Mouse (Mus musculus) CH12.LX (cell line): ENCODE measurements around the gene Slc20a1. TPM values are rescaled to one million over a fixed set of nuclear protein-coding genes. Genes with fewer than 3 reads are reported as not detected.

Source experiments
- DNase-seq: peaks from one replicate; pipeline ENCODE4 v3.0.0-alpha.2; 2013; ENCODE audit errors: extremely low read depth
- H3K27ac ChIP-seq: 2 replicates; pipeline ENCODE4 v1.5.1; 2012; ENCODE audit warnings: low read depth, mild to moderate bottlenecking, control low read depth, moderate library complexity; ENCODE audit not compliant: insufficient read depth
- H3K27me3 ChIP-seq: replicated peaks from 2 replicates; pipeline ENCODE3; 2012; ENCODE audit warnings: inconsistent platforms
- H3K36me3 ChIP-seq, 2 experiments: replicated peaks in 1 of 2; 2 replicates each; pipeline versions ENCODE3 to v1.6.1; 2012; ENCODE audit warnings: inconsistent platforms in 1 of 2, low read length in 1 of 2, mild to moderate bottlenecking in 1 of 2, mixed read lengths in 1 of 2, moderate library complexity in 1 of 2; ENCODE audit not compliant: control insufficient read depth in 1 of 2, insufficient read depth in 1 of 2
- H3K4me1 ChIP-seq, 2 experiments: 2 replicates each; pipeline ENCODE4 v1.6.1; 2012; ENCODE audit warnings: inconsistent platforms in 1 of 2, moderate library complexity in 1 of 2; ENCODE audit not compliant: insufficient read depth in 2 of 2, control insufficient read depth in 1 of 2
- H3K4me2 ChIP-seq: 2 replicates; pipeline ENCODE4 v1.6.1; 2012; ENCODE audit warnings: low read depth, mild to moderate bottlenecking, control low read depth; ENCODE audit not compliant: poor library complexity, insufficient read depth, severe bottlenecking
- H3K4me3 ChIP-seq, 3 experiments: fragments of 150-350 bp in 1 of 3; sonication (generic) in 1 of 3; replicated peaks in 1 of 3; 2 replicates each; pipeline versions ENCODE3 to v1.5.1; 2011 to 2012; ENCODE audit warnings: low read depth in 2 of 3, low read length in 2 of 3, mild to moderate bottlenecking in 2 of 3, moderate library complexity in 2 of 3, control low read depth in 1 of 3, improper control_type of control experiment in 1 of 3, inconsistent platforms in 1 of 3, mixed read lengths in 1 of 3; ENCODE audit not compliant: poor library complexity in 1 of 3
- H3K79me2 ChIP-seq: replicated peaks from 2 replicates; pipeline ENCODE4 v1.6.1; 2012; ENCODE audit warnings: mild to moderate bottlenecking, moderate library complexity; ENCODE audit not compliant: control insufficient read depth, poor library complexity, insufficient read depth, severe bottlenecking; ENCODE audit errors: extremely low read depth
- H3K9ac ChIP-seq: 2 replicates; pipeline ENCODE4 v1.6.1; 2012; ENCODE audit warnings: low read depth, mild to moderate bottlenecking, control low read depth, moderate library complexity; ENCODE audit not compliant: insufficient read depth
- H3K9me3 ChIP-seq: replicated peaks from 2 replicates; pipeline ENCODE3; 2012; ENCODE audit warnings: low read length, inconsistent platforms, mixed read lengths
- CHD1 ChIP-seq: IDR thresholded peaks from 2 replicates; pipeline ENCODE4 v1.6.1; 2012; ENCODE audit warnings: low read depth, low read length, improper control_type of control experiment, inconsistent platforms
- E2F4 ChIP-seq: IDR thresholded peaks from 2 replicates; pipeline ENCODE4 v1.6.1; 2011; ENCODE audit warnings: low read depth, low read length, improper control_type of control experiment; ENCODE audit not compliant: insufficient replicate concordance
- ELF1 ChIP-seq: IDR thresholded peaks from 2 replicates; pipeline ENCODE4 v1.6.1; 2014; ENCODE audit warnings: low read depth, mild to moderate bottlenecking, inconsistent platforms, low read length, improper control_type of control experiment
- ETS1 ChIP-seq: conservative IDR thresholded peaks from 2 replicates; pipeline ENCODE4 v1.6.1; 2012; ENCODE audit warnings: low read depth, mild to moderate bottlenecking, inconsistent platforms, low read length, improper control_type of control experiment, moderate library complexity
- GABPA ChIP-seq: IDR thresholded peaks from 2 replicates; pipeline ENCODE4 v1.6.1; 2012; ENCODE audit warnings: low read depth, low read length, improper control_type of control experiment, inconsistent platforms; ENCODE audit not compliant: insufficient replicate concordance
- JUN ChIP-seq: IDR thresholded peaks from 2 replicates; pipeline ENCODE4 v1.6.1; 2011; ENCODE audit warnings: low read depth, mild to moderate bottlenecking, low read length, improper control_type of control experiment, moderate library complexity; ENCODE audit not compliant: insufficient read depth
- JUND ChIP-seq: conservative IDR thresholded peaks from 2 replicates; pipeline ENCODE4 v1.6.1; 2011; ENCODE audit warnings: low read depth, low read length, improper control_type of control experiment
- KAT2A ChIP-seq: IDR thresholded peaks from 2 replicates; pipeline ENCODE4 v1.6.1; 2012; ENCODE audit warnings: low read length, improper control_type of control experiment, inconsistent platforms; ENCODE audit not compliant: insufficient replicate concordance
- MAFK ChIP-seq: IDR thresholded peaks from 2 replicates; pipeline ENCODE4 v1.6.1; 2011; ENCODE audit warnings: low read length, improper control_type of control experiment; ENCODE audit not compliant: insufficient replicate concordance
- MAX ChIP-seq: IDR thresholded peaks from 2 replicates; pipeline ENCODE4 v1.6.1; 2011; ENCODE audit warnings: low read length, improper control_type of control experiment
- MXI1 ChIP-seq: IDR thresholded peaks from 2 replicates; pipeline ENCODE4 v1.6.1; 2011; ENCODE audit warnings: mild to moderate bottlenecking, low read depth, low read length, improper control_type of control experiment
- MYC ChIP-seq: IDR thresholded peaks from 2 replicates; pipeline ENCODE4 v1.6.1; 2011; ENCODE audit warnings: low read depth, mild to moderate bottlenecking, improper control_type of control experiment, low read length
- NRF1 ChIP-seq: IDR thresholded peaks from 2 replicates; pipeline ENCODE4 v1.6.1; 2014; ENCODE audit warnings: low read depth, mild to moderate bottlenecking, inconsistent platforms, low read length, improper control_type of control experiment, moderate library complexity
- POLR2A ChIP-seq: IDR thresholded peaks from 2 replicates; pipeline ENCODE4 v1.6.1; 2011; ENCODE audit warnings: low read depth, mild to moderate bottlenecking, improper control_type of control experiment, low read length
- POLR2AphosphoS2 ChIP-seq: IDR thresholded peaks from 2 replicates; pipeline ENCODE4 v1.6.1; 2011; ENCODE audit warnings: low read depth, low read length, improper control_type of control experiment
- RAD21 ChIP-seq: IDR thresholded peaks from 2 replicates; pipeline ENCODE4 v1.6.1; 2011; ENCODE audit warnings: low read depth, mild to moderate bottlenecking, low read length, improper control_type of control experiment, moderate library complexity
- SIN3A ChIP-seq: IDR thresholded peaks from 2 replicates; pipeline ENCODE4 v1.6.1; 2012; ENCODE audit warnings: low read length, improper control_type of control experiment, inconsistent platforms
- SMC3 ChIP-seq: IDR thresholded peaks from 2 replicates; pipeline ENCODE4 v1.6.1; 2011; ENCODE audit warnings: low read depth, low read length, improper control_type of control experiment
- TBP ChIP-seq: conservative IDR thresholded peaks from 2 replicates; pipeline ENCODE4 v1.6.1; 2011; ENCODE audit warnings: low read depth, low read length, improper control_type of control experiment
- TCF12 ChIP-seq: IDR thresholded peaks from 2 replicates; pipeline ENCODE4 v1.6.1; 2014; ENCODE audit warnings: low read depth, mild to moderate bottlenecking, inconsistent platforms, low read length, improper control_type of control experiment
- UBTF ChIP-seq: IDR thresholded peaks from 2 replicates; pipeline ENCODE4 v1.6.1; 2012; ENCODE audit warnings: low read depth, mild to moderate bottlenecking, inconsistent platforms, low read length, improper control_type of control experiment, moderate library complexity
- USF1 ChIP-seq: IDR thresholded peaks from 2 replicates; pipeline ENCODE4 v1.6.1; 2014; ENCODE audit warnings: low read depth, mild to moderate bottlenecking, inconsistent platforms, low read length, improper control_type of control experiment
- USF2 ChIP-seq: conservative IDR thresholded peaks from 2 replicates; pipeline ENCODE4 v1.6.1; 2011; ENCODE audit warnings: low read depth, low read length, improper control_type of control experiment
- ZKSCAN1 ChIP-seq: IDR thresholded peaks from 2 replicates; pipeline ENCODE4 v1.6.1; 2012; ENCODE audit warnings: low read depth, inconsistent platforms, low read length, improper control_type of control experiment, borderline replicate concordance
- ZMIZ1 ChIP-seq: IDR thresholded peaks from 2 replicates; pipeline ENCODE4 v1.6.1; 2012; ENCODE audit warnings: low read depth, mild to moderate bottlenecking, inconsistent platforms, low read length, improper control_type of control experiment
- ZNF384 ChIP-seq: IDR thresholded peaks from 2 replicates; pipeline ENCODE4 v1.6.1; 2012; ENCODE audit warnings: low read depth, low read length, improper control_type of control experiment, inconsistent platforms
- dilution Hi-C: fragments of 300-500 bp; cut with MboI; formaldehyde crosslinking; loops from 2 replicates; pipeline ENCODE4 v1.14.3; 2020; ENCODE audit warnings: low sequenced_read_pairs; ENCODE audit not compliant: extremely low pct_unique_long_range_greater_than_20kb, extremely low pct_ligation_motif_present
- in situ Hi-C: fragments of 300-500 bp; cut with MboI; formaldehyde crosslinking; loops from 3 replicates; pipeline ENCODE4 v1.14.3; 2019; ENCODE audit warnings: low sequenced_read_pairs, low pct_ligation_motif_present, low pct_unique_long_range_greater_than_20kb, mixed read lengths
- polyA plus RNA-seq: library from polyadenylated mRNA; unstranded; fragments of >175 nt; gene quantifications from 2 replicates; pipeline ENCODE4 v1.2.1, GENCODE M21; 2012; ENCODE audit warnings: low read depth; ENCODE audit not compliant: insufficient read length
- total RNA-seq, 2 experiments: library from RNA; depleted of rRNA; stranded (reverse); fragments of 300-350 nt in 1 of 2; fragments of >200 nt in 1 of 2; gene quantifications; 2 replicates each; pipeline ENCODE4 v1.2.3; 2012 to 2014

Gene Slc20a1
- total and polyA plus RNA-seq, 3 experiments: 43.1 to 78.2 (median 72.1) TPM

DNA sequence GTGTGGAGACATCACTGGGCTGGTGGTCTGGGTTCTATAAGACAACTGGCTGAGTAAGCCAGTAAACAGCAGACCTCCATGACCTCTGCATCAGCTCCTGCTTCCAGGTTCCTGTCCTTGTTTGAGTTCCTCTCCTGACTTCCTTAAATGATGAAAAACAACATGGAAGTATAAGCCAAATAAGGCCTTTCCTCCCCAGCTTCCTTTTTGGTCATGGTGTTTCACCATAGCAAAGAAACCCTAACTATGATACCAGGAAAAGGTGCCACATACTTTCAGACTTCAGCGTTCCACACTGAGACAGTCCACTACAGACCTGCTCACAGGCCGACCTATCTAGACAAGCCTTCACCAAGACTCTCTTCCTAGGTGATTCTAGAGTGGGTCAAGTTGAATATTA, 2.2 kb upstream of the Slc20a1 start:
- peaks cover 0 to 15% of the 10 kb centered on the region in 2 experiments for H3K36me3 ChIP-seq
- in situ Hi-C loops: no loop called here
- no peak overlapping the region for H3K27ac ChIP-seq
- no peak overlapping the region for H3K4me3 ChIP-seq
- no peak for DNase-seq
- H3K4me2 ChIP-seq: no peak overlapping the region
- H3K9me3 ChIP-seq: no peaks in the 10 kb centered on the region
- dilution Hi-C loops: no loop called here
- no peak overlapping the region for H3K9ac ChIP-seq
- H3K27me3 ChIP-seq: no peaks in the 10 kb centered on the region
- TF ChIP-seq MAX (no peak), USF2 (no peak), TBP (no peak), ELF1 (no peak), SIN3A (no peak), MYC (no peak), ZMIZ1 (no peak), POLR2AphosphoS2 (no peak), NRF1 (no peak), KAT2A (no peak), SMC3 (no peak), MAFK (no peak), USF1 (no peak), ZNF384 (no peak), TCF12 (no peak), POLR2A (no peak), JUND (no peak), RAD21 (no peak), GABPA (no peak)
- peaks cover 5 to 33% of the 10 kb centered on the region in 2 experiments for H3K4me1 ChIP-seq
- H3K79me2 ChIP-seq: no peaks in the 10 kb centered on the region

DNA sequence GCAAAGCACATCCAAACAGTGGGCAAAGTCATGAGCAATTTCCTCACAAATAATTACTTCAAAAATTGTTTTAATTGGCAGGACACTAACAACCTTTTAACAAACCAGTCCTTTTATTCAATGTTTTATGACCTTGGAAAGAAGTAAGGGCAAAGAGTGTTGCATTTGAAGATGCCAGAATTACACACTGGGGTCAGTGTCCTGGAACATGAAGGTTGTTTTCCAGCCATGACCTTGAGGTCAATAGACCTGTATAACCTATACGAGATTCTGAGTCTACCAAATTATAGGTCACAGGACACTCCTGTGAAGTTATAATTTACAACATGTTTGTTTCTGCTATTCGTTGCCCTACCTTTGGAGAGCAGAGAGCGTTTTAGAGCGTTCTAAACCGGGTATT, 1.4 kb upstream of the Slc20a1 start:
- Histone ChIP-seq H3K4me1 (peaks cover 5 to 41% of the 10 kb centered on the region in 2 experiments), H3K27me3 (no peaks in the 10 kb centered on the region), H3K4me3 (peak overlapping the region in 1 of 3 experiments; percentile 77), H3K9me3 (no peaks in the 10 kb centered on the region), H3K9ac (peak overlapping the region; percentile 45; the same call in 1 of the 2 replicates), H3K79me2 (no peaks in the 10 kb centered on the region), H3K4me2 (peak overlapping the region; percentile 67; the same call in 1 of the 2 replicates), H3K27ac (no peak overlapping the region), H3K36me3 (peaks cover 4 to 24% of the 10 kb centered on the region in 2 experiments)
- TF ChIP-seq TBP: no peak
- no peak for TF ChIP-seq JUN
- no peak for TF ChIP-seq POLR2A
- no peak for TF ChIP-seq UBTF
- no peak for TF ChIP-seq E2F4
- TF ChIP-seq ZMIZ1: no peak
- TF ChIP-seq ETS1: no peak
- no peak for TF ChIP-seq CHD1
- TF ChIP-seq ZNF384: no peak
- TF ChIP-seq MYC: no peak
- no peak for TF ChIP-seq ZKSCAN1
- no peak for TF ChIP-seq ELF1
- no peak for TF ChIP-seq MXI1
- no peak for DNase-seq
- dilution Hi-C loops: no loop called here
- in situ Hi-C loops: no loop called here
